Mouse (Mus musculus) layer of hippocampus, postnatal 10 days (tissue): ENCODE data around the gene 4632433K11Rik. TPM values are rescaled to one million over a fixed set of nuclear protein-coding genes. Genes with fewer than 3 reads are reported as not detected.

ENCODE experiments used
- DNase-seq, 2 experiments: peaks; one replicate each; pipeline ENCODE4 v3.0.0; 2021; ENCODE audit warnings: low spot score in 2 of 2
- total RNA-seq, 2 experiments: library from RNA; stranded (reverse); gene quantifications; 2 replicates each; pipeline ENCODE4 v1.2.3; 2021

Gene 4632433K11Rik
- total RNA-seq, 2 experiments from 2014 or later = not detected

GRCm38 (mm10) chr7:5020000-5020681, 13.8 kb upstream of the 4632433K11Rik start, which contains the start of the genes Zfp865 and Ccdc106:
Zfp865 (plus strand) TSS chr7:5020376.
Ccdc106 (plus strand) TSS chr7:5020553.
- peak; percentile 98 to 99 for DNase-seq

- DNase-seq = no peak
Measured at GRCm38 (mm10) chr7:5020685-5021084, 13.2 kb upstream of the 4632433K11Rik start.

- no peak for DNase-seq
Measured at GRCm38 (mm10) chr7:5021197-5021596, 12.7 kb upstream of the 4632433K11Rik start.

- DNase-seq = no peak
Measured at GRCm38 (mm10) chr7:5029543-5029942, 4.4 kb upstream of the 4632433K11Rik start.

- no peak for DNase-seq
Measured at GRCm38 (mm10) chr7:5029946-5030345, 4.0 kb upstream of the 4632433K11Rik start.

GRCm38 (mm10) chr7:5030554-5031275, 3.2 kb upstream of the 4632433K11Rik start:
- DNase-seq = no peak

- no peak for DNase-seq
Measured at GRCm38 (mm10) chr7:5031496-5031895, 2.4 kb upstream of the 4632433K11Rik start.

- no peak for DNase-seq
Measured at GRCm38 (mm10) chr7:5035628-5036027, 1.7 kb downstream of the 4632433K11Rik start.

- no peak for DNase-seq
Measured at GRCm38 (mm10) chr7:5036136-5036535, 2.2 kb downstream of the 4632433K11Rik start.

- DNase-seq = no peak
Measured at GRCm38 (mm10) chr7:5037026-5037425, 3.1 kb downstream of the 4632433K11Rik start.

GRCm38 (mm10) chr7:5037467-5037866, 3.5 kb downstream of the 4632433K11Rik start:
- DNase-seq = no peak

GRCm38 (mm10) chr7:5038109-5038732, 4.3 kb downstream of the 4632433K11Rik start, which contains the start of gene Zfp784:
Zfp784 (minus strand) TSS chr7:5038446.
- DNase-seq = peak; percentile 92 to 95

- DNase-seq = no peak
Measured at GRCm38 (mm10) chr7:5038940-5039339, 5.0 kb downstream of the 4632433K11Rik start.

- no peak for DNase-seq
Measured at GRCm38 (mm10) chr7:5044981-5045380, 11.1 kb downstream of the 4632433K11Rik start.

GRCm38 (mm10) chr7:5046112-5046511, 12.2 kb downstream of the 4632433K11Rik start:
- DNase-seq = no peak

GRCm38 (mm10) chr7:5047313-5047712, 13.4 kb downstream of the 4632433K11Rik start:
- no peak for DNase-seq

GRCm38 (mm10) chr7:5051193-5052192, 17.6 kb downstream of the 4632433K11Rik start, which contains the start of gene Zfp580:
Zfp580 (plus strand) TSS chr7:5051538.
- DNase-seq = peak; percentile 84 to 87

- no peak for DNase-seq
Measured at GRCm38 (mm10) chr7:5052438-5052837, 18.5 kb downstream of the 4632433K11Rik start.

- no peak for DNase-seq
Measured at GRCm38 (mm10) chr7:5052931-5053343, 19.0 kb downstream of the 4632433K11Rik start.

GRCm38 (mm10) chr7:5053456-5054179, 19.7 kb downstream of the 4632433K11Rik start:
- peak; percentile 63 to 67 for DNase-seq
